Mouse (Mus musculus) neural tube, embryonic 14.5 days (tissue): ENCODE results near the gene Gm49721. TPM values are rescaled to one million over a fixed set of nuclear protein-coding genes. Genes with fewer than 3 reads are reported as not detected.
"Not testable (repeated sequence)": the region's sequence is repeated elsewhere in the genome, so short reads cannot be mapped to it uniquely, and the experiment has no call there.

Experiments
- ATAC-seq: fragments of 200-750 bp; cut with Nextera tagmentation; 2 replicates; pipeline ENCODE4 v1.8.0; 2017; ENCODE audit warnings: low read depth, mild to moderate bottlenecking, moderate TSS enrichment, moderate library complexity
- H3K27ac ChIP-seq: fragments of 300-500 bp; sonication (generic); 2 replicates; pipeline ENCODE4 v1.5.1; 2014; ENCODE audit warnings: low read depth, mild to moderate bottlenecking, control low read depth, low read length, moderate library complexity, mixed read lengths
- H3K27me3 ChIP-seq: fragments of 300-500 bp; sonication (generic); 2 replicates; pipeline ENCODE4 v1.6.1; 2014; ENCODE audit warnings: low read length; ENCODE audit not compliant: control insufficient read depth, insufficient read depth
- H3K36me3 ChIP-seq: fragments of 300-500 bp; sonication (generic); 2 replicates; pipeline ENCODE4 v1.6.1; 2014; ENCODE audit warnings: low read length, mixed read lengths; ENCODE audit not compliant: control insufficient read depth, insufficient read depth
- H3K4me1 ChIP-seq: fragments of 300-500 bp; sonication (generic); 2 replicates; pipeline ENCODE4 v1.6.1; 2014; ENCODE audit warnings: low read length; ENCODE audit not compliant: control insufficient read depth, insufficient read depth
- H3K4me2 ChIP-seq: fragments of 300-500 bp; sonication (generic); 2 replicates; pipeline ENCODE4 v1.6.1; 2014; ENCODE audit warnings: mild to moderate bottlenecking, low read depth, low read length, control low read depth
- H3K4me3 ChIP-seq: fragments of 300-500 bp; sonication (generic); 2 replicates; pipeline ENCODE4 v1.5.1; 2014; ENCODE audit warnings: low read depth, low read length, control low read depth, mixed read lengths
- H3K9ac ChIP-seq: fragments of 300-500 bp; sonication (generic); replicated peaks from 2 replicates; pipeline ENCODE4 v1.6.1; 2014; ENCODE audit warnings: low read depth, mild to moderate bottlenecking, control low read depth, low read length, mixed read lengths
- H3K9me3 ChIP-seq: fragments of 300-500 bp; sonication (generic); 2 replicates; pipeline ENCODE4 v1.6.1; 2016; ENCODE audit warnings: low read length; ENCODE audit not compliant: control insufficient read depth
- WGBS: fragments of 180-500 bp; shearing (Covaris S2); extraction: QIAGEN DNeasy Blood & Tissue Kit; methylation state at CpG from one replicate; pipeline ENCODE4 v1.1.7; 2014; 5-methylcytosine and 5-hydroxymethylcytosine counted together
- polyA plus RNA-seq: library from polyadenylated mRNA; unstranded; fragments of >200 nt; fragmentation: Nextera tagmentation; extraction: Ambion mirVana; gene quantifications from 2 replicates; pipeline ENCODE4 v1.2.1, GENCODE M21; 2014

Gene Gm49721
- polyA plus RNA-seq, 1 experiment from 2014 or later = not detected

DNA sequence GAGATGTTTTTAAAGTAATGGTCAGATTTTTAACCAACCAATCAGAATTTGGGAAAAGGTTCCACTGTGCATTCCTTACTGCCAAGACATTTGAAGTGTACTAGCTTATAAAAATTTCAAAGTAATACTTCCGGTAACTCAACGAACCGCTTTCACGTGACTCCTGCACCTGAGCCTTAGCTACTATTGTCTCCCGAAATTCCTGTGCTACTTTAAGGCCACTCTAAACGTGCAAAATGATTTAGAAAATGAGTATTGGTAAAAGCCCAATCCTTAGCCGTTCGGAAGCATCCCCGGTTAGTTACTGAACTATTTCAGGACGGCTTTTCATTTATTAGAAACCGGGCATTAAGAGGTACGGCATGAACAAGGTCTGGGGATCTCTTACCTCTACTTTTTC is 18.4 kb upstream of the Gm49721 start:
- H3K36me3 ChIP-seq, H3K27ac ChIP-seq, H3K27me3 ChIP-seq, H3K9me3 ChIP-seq, H3K4me1 ChIP-seq, H3K9ac ChIP-seq, ATAC-seq: not testable (repeated sequence)
- Histone ChIP-seq H3K4me2 (peak overlapping the region; percentile 39; the same call in 1 of the 2 replicates), H3K4me3 (peak overlapping the region; percentile 36)
- WGBS = under 1% methylated on average over 12 of the region's 12 CpGs

DNA sequence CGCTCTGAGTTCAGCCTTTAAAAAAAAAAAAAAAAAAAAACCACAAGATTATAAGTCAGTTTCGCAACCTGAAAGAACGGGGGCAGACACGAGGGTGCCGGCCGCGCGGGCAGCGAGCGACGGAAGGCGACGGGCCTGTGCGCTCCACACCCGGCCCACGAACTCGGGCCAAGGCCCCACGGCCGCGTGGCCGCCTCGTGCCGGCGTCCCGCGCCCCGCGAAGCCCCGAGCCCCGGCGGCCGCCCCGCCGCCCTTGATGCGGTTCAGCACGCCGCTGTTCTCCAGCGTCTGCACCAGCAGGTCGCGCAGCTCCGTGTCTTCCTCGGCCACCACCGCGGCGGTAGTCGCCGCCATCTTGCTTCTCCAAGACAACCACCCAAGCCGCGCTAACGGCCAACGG is 17.9 kb upstream of the Gm49721 start, which contains the start of gene Tagap1:
Gene Tagap1 (minus strand): TSS at position 381 of the 400 bp plus-strand sequence.
- ATAC-seq = not testable (repeated sequence)
- 0 out of 2 replicates have a peak within 1 kb of the TSS, but pooled peaks have one; percentile 28 for H3K9ac ChIP-seq

DNA sequence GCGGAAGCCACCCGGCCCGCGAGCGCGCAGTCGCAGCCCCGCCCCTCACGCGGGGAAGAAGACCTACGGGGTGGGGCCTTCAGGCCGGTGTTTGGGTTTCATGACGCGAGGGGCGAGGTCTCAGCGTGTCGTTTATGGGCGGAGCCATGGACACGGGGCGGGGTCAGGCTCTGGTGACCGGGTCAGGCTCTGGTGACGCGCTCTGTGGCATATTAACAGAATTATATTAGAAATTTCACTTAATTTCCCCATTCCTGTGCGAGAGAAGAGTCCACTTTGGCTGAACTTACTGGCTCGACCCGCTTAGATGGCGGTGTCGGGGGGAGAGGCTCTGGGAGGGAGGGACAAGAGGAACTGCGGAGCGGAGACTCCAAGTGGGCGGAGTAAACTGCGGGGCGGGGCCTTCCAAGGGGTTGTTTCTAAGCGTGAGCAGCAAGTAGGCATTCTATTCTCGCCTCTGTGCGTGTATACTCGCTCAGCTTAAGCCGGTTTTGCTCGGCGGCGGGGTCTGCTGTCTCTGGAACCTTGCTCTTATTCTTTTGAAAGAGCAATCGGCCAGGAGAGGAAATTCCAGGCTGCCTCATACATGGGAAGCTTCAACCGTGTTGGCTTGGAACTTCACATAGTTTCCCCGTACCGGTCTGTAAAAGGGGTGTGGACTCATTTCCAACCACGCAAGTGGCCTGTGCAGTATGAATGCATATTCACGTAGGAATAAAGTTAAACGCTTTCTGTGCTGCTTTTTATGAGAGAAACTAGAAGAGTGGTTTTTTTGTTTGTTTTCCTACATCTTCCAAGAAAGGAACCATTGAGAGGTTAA is 17.3 kb upstream of the Gm49721 start:
- WGBS = under 1% methylated on average over 10 of the region's 48 CpGs
- ATAC-seq = peak; percentile 97
- H3K27ac ChIP-seq = not testable (repeated sequence)

More for the DNA sequence above, 17.9 kb upstream of the Gm49721 start, which contains the start of gene Tagap1:
- under 1% methylated on average over 32 of the region's 51 CpGs for WGBS
- Histone ChIP-seq H3K4me2 (peak within 1 kb of the TSS; percentile 39; the same call in 1 of the 2 replicates), H3K4me3 (peak within 1 kb of the TSS; percentile 36)
- not testable (repeated sequence) for H3K9me3 ChIP-seq, H3K4me1 ChIP-seq, H3K36me3 ChIP-seq, H3K27me3 ChIP-seq, H3K27ac ChIP-seq

DNA sequence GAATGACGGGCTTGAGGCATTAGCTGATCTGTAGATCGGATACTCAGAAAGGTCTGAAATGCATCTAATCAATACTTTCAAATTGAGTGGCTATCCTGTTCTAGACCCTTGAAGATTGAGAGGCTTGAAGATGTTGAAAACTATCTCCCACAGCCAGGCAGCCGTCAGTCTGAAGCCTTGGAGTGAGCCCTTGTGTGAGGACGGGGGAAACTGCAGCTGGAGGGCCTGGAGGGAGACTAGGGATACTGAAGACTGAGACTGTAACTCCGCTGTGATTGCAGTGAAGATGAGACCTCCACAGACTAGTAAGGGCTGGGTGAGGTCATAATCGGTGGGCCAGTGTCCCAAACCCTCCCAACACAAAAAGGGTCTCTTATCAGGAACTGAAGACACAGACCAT is 16.4 kb upstream of the Gm49721 start:
- H3K36me3 ChIP-seq, H3K9me3 ChIP-seq, H3K4me3 ChIP-seq, H3K9ac ChIP-seq, H3K27me3 ChIP-seq, H3K4me1 ChIP-seq, ATAC-seq, H3K4me2 ChIP-seq, H3K27ac ChIP-seq: not testable (repeated sequence)
- 66% methylated on average over 3 of the region's 6 CpGs for WGBS

More for the DNA sequence above, 17.3 kb upstream of the Gm49721 start:
- H3K36me3 ChIP-seq, H3K27me3 ChIP-seq, H3K9me3 ChIP-seq, H3K4me1 ChIP-seq, H3K4me2 ChIP-seq, H3K9ac ChIP-seq: not testable (repeated sequence)
- H3K4me3 ChIP-seq = peak overlapping the region; percentile 36; the same call in 1 of the 2 replicates

DNA sequence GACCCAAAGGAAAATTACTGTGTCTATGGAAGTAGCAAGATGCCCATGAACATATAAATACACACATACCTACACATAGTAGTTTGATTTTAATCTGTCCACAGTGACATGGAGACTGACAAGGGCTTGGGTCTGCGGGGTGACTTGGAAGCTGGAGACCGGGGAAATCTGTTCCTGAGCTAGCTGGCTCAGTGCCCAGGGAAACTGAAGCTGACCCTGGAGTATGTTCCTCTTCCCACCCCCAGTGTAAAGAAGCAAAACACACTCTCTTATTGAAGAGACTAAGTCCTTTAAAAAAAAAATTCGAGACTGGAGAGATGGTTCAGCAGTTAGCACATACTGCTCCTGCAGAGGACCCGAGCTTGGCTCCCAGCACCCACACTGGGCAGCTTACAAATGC is 15.8 kb upstream of the Gm49721 start:
- H3K9me3 ChIP-seq, H3K9ac ChIP-seq, ATAC-seq, H3K27ac ChIP-seq, H3K27me3 ChIP-seq, H3K36me3 ChIP-seq, H3K4me3 ChIP-seq, H3K4me1 ChIP-seq, H3K4me2 ChIP-seq: not testable (repeated sequence)
- WGBS = 71% methylated on average over 4 of the region's 4 CpGs

DNA sequence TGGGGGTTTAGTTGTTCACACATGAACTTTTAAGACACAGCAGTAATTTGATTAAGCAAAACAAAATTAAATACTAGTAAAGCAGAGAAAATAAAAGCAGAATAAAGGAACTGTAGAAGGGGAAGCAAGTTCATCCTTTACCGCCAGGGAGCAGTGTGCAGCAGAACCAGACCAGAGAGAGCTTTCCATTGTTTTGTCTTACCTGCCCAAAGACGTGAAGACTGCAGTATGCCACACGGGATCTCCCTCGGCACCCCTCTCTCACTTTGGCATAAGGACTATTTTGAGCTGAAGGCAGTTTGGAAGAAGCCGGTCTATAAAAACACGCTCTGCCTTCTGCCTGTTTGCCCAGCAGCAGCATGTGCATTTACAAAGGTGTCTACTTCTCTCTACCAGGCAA is 13.3 kb upstream of the Gm49721 start:
- not testable (repeated sequence) for H3K9ac ChIP-seq, H3K4me2 ChIP-seq, ATAC-seq, H3K36me3 ChIP-seq, H3K9me3 ChIP-seq, H3K4me3 ChIP-seq, H3K27me3 ChIP-seq, H3K27ac ChIP-seq, H3K4me1 ChIP-seq
- WGBS = 11% methylated on average over 5 of the region's 6 CpGs

DNA sequence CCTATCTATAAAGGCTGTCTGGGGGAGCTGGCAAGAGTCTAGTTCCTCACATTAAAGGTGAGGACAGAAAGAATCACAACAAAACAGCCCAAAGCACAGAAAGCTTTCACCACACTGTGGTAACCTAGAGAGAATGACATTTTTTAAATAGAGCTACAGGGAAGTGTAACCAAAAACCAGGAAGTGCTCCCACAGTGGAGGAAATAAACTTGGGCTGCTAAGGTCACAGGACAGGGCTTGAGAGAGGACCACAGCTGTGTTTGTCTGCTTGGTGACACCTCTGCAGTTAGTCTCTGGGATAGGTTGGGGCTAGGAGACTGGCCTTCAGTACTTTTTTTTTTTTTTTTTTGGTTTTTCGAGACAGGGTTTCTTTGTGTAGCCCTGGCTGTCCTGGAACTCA is 11.0 kb upstream of the Gm49721 start:
- H3K36me3 ChIP-seq = not testable (repeated sequence)

DNA sequence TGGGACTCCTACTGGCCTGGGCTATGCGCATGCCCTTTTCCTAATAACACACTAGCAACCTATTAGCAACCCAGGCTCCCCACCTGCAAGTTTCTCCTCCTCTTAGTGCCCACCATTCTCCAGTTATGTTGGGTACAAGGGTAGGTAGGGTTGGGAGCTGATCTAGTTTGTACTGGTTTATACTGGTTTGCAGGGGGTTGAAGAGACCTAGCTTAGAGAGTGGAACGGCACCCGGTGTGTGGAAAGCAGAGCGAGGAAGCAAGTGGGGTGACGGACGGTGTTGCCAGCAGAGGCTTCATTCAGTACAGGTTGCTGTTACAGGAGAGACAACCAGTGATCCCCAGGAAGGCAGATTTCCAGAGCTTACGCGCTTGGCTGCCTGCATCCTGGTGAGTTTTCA is 8.4 kb upstream of the Gm49721 start, which contains the start of gene Rnaset2b:
Gene Rnaset2b (plus strand): TSS at position 301 of the 400 bp plus-strand sequence.
- not testable (repeated sequence) for H3K27ac ChIP-seq, H3K36me3 ChIP-seq, H3K4me1 ChIP-seq, H3K27me3 ChIP-seq, H3K4me2 ChIP-seq, H3K4me3 ChIP-seq, H3K9me3 ChIP-seq, H3K9ac ChIP-seq, ATAC-seq
- WGBS = no CpG with 5 or more reads among the region's 8 CpGs

More for the DNA sequence above, 11.0 kb upstream of the Gm49721 start:
- H3K27me3 ChIP-seq, H3K4me3 ChIP-seq, H3K4me1 ChIP-seq, H3K9me3 ChIP-seq, H3K4me2 ChIP-seq, H3K27ac ChIP-seq, H3K9ac ChIP-seq, ATAC-seq: not testable (repeated sequence)
- no CpG with 5 or more reads among the region's 1 CpGs for WGBS

DNA sequence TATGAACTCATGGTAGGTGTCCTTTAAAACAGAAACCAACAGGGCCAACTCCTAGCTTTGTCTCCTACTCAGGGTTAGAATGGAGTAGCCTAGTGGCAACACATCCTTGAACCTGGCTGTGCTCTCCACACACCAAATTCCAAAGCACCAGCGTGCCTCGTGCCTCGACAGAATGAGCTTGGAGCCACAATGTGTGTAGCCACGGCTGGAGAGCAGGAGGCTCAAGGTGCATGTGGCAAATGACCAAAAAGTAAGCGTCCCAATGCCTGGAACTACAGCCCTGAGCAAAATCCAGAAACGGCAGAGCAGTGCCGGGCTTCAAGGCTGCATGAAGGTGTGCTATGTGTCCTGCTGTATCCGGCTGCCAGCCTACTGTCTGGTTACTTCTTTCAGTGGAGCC is 7.5 kb upstream of the Gm49721 start:
- H3K9ac ChIP-seq, H3K36me3 ChIP-seq, H3K4me1 ChIP-seq, H3K4me2 ChIP-seq, H3K27me3 ChIP-seq, ATAC-seq, H3K9me3 ChIP-seq, H3K4me3 ChIP-seq, H3K27ac ChIP-seq: not testable (repeated sequence)
- WGBS = 84% methylated on average over 8 of the region's 8 CpGs
